Mouse (Mus musculus) heart, postnatal 0 days (tissue): ENCODE results near the gene Nt5dc2. TPM values are rescaled to one million over a fixed set of nuclear protein-coding genes. Genes with fewer than 3 reads are reported as not detected.

Source experiments
- ATAC-seq: fragments of 200-750 bp; cut with Nextera tagmentation; 2 replicates; pipeline ENCODE4 v1.8.0; 2017; ENCODE audit warnings: low read depth, moderate number of reproducible peaks, moderate library complexity; ENCODE audit not compliant: insufficient read depth
- DNase-seq: peaks from one replicate; pipeline ENCODE4 v3.0.0-alpha.2; 2016; ENCODE audit warnings: low spot score
- H3K27ac ChIP-seq: fragments of 300-500 bp; sonication (generic); 2 replicates; pipeline ENCODE4 v1.5.1; 2014; ENCODE audit warnings: low read depth, mild to moderate bottlenecking
- H3K27me3 ChIP-seq: fragments of 300-500 bp; sonication (generic); 2 replicates; pipeline ENCODE4 v1.6.1; 2014; ENCODE audit warnings: low read length, mixed read lengths; ENCODE audit not compliant: control insufficient read depth, insufficient read depth
- H3K36me3 ChIP-seq: fragments of 300-500 bp; sonication (generic); replicated peaks from 2 replicates; pipeline ENCODE4 v1.6.1; 2014; ENCODE audit warnings: low read length, mixed read lengths; ENCODE audit not compliant: control insufficient read depth, insufficient read depth
- H3K4me1 ChIP-seq: fragments of 300-500 bp; sonication (generic); 2 replicates; pipeline ENCODE4 v1.6.1; 2014; ENCODE audit warnings: antibody characterized with exemption; ENCODE audit not compliant: control insufficient read depth, insufficient read depth
- H3K4me2 ChIP-seq: fragments of 300-500 bp; sonication (generic); 2 replicates; pipeline ENCODE4 v1.6.1; 2014; ENCODE audit warnings: low read depth, mild to moderate bottlenecking, low read length, moderate library complexity
- H3K4me3 ChIP-seq: fragments of 300-500 bp; sonication (generic); 2 replicates; pipeline ENCODE4 v1.5.1; 2014; ENCODE audit warnings: low read depth, low read length
- H3K9ac ChIP-seq: fragments of 300-500 bp; sonication (generic); replicated peaks from 2 replicates; pipeline ENCODE4 v1.6.1; 2014; ENCODE audit warnings: low read depth, low read length, mixed read lengths
- H3K9me3 ChIP-seq: fragments of 300-500 bp; sonication (generic); replicated peaks from 2 replicates; pipeline ENCODE4 v1.6.1; 2016; ENCODE audit warnings: low read length; ENCODE audit not compliant: control insufficient read depth
- CTCF ChIP-seq: IDR thresholded peaks from 2 replicates; pipeline ENCODE4 v1.5.1; 2016; ENCODE audit warnings: antibody characterized with exemption, control low read depth, low read depth
- EP300 ChIP-seq: IDR thresholded peaks from 2 replicates; pipeline ENCODE4 v1.6.1; 2016; ENCODE audit warnings: antibody characterized with exemption, low read depth
- WGBS: fragments of 180-500 bp; shearing (Covaris S2); extraction: QIAGEN DNeasy Blood & Tissue Kit; methylation state at CpG from one replicate; pipeline ENCODE4 v1.1.7; 2014; 5-methylcytosine and 5-hydroxymethylcytosine counted together
- polyA plus RNA-seq: library from polyadenylated mRNA; unstranded; fragments of >200 nt; fragmentation: Nextera tagmentation; extraction: Ambion mirVana; gene quantifications from 2 replicates; pipeline ENCODE4 v1.2.1, GENCODE M21; 2015
- total RNA-seq: library from RNA; depleted of rRNA; stranded (reverse); fragments of >200 nt; gene quantifications from 2 replicates; pipeline ENCODE4 v1.2.3, GENCODE M21; 2014; ENCODE audit warnings: low replicate concordance

Nt5dc2 gene
- total and polyA plus RNA-seq, 2 experiments from 2014 or later, result 146 to 212 TPM

DNA sequence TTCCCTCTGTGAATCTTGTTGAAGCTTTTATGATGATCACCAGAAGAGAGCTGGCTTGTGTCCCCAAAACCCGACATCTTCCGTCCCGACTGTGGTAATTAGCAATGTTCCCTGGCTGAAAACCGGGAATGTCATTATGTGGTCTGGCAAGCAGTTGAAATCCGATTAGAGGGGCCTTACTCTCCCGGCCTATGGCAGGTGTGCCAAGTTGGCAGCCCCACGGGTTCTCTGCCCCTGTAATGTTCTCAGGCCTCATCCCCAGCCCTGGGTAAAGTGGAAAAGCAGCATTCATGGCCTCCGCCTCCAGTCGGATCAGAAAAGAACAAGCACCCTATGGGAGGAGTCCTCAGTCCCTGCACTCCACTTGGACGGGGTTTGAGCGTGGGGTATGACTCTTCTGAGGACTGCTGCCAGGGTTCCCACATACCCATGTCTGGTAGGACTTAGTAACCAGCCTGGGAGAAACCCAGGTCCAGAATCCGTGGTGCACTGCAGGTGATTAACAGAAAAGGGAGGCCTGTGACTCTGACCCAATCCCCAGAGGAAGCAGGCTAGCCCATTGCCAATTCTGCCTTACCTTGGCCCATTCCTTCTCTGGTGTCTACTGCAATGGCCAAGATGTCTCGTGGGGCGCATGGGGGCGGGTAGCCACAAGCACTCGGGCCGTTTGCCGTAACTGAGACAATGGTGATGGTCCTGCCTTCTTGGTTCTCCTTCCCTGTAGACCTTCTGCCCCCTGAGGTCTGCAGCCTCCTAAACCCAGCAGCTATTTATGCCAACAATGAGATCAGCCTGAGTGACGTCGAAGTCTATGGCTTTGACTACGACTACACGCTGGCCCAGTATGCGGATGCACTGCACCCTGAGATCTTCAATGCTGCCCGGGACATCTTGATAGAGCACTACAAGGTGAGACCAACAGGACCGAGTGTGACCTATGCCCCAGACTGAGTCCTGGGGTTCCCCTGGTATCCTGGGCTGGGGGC lies 3.5 kb downstream of the Nt5dc2 start:
- peaks cover 42% of the 10 kb centered on the region for H3K36me3 ChIP-seq
- peak overlapping the region; percentile 50; the same call in 1 of the 2 replicates for H3K27ac ChIP-seq
- peaks cover 33% of the 10 kb centered on the region for H3K4me1 ChIP-seq
- no peaks in the 10 kb centered on the region for H3K27me3 ChIP-seq
- 65% methylated on average over 25 of the region's 25 CpGs for WGBS
- no peaks in the 10 kb centered on the region for H3K9me3 ChIP-seq
- H3K9ac ChIP-seq, result 0 out of 2 replicates have a peak overlapping the region, but pooled peaks have one; percentile 26
- H3K4me3 ChIP-seq, result no peak overlapping the region
- DNase-seq, result no peak
- H3K4me2 ChIP-seq, result 0 out of 2 replicates have a peak overlapping the region, but pooled peaks have one; percentile 2
- TF ChIP-seq EP300 (no peak), CTCF (no peak)
- ATAC-seq, result no peak

DNA sequence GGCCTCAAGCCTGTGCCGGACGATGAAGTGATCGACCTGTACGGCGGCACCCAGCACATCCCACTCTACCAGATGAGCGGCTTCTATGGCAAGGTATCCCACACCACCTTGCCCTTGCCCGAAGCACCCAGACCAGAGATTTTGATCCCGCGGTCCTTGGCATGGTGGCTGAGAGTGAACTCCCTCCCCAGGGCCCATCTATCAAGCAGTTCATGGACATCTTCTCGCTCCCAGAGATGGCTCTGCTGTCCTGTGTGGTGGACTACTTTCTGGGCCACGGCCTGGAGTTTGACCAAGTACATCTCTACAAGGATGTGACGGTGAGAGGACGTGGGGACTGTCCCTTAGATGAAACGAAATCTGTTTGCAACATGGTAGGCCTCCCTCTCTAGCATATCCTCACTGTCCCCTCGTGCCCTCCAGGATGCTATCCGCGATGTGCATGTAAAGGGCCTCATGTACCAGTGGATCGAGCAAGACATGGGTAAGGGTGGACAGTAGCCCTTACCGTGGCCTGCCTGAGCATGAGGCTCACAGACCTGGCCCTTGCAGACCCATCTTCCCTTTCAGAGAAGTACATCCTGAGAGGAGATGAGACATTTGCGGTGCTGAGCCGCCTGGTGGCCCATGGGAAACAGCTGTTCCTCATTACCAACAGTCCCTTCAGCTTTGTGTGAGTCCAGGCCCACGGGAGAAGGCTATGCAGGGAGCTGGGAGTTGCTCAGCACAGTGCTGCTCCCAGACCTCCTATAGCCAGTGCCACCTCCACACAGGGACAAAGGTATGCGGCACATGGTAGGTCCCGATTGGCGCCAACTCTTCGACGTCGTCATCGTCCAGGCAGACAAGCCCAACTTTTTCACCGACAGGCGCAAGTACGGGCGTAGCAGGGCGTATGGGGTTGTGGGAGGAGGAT lies 4.9 kb downstream of the Nt5dc2 start:
- DNase-seq (no peak), ATAC-seq (no peak)
- H3K27me3 ChIP-seq, result no peaks in the 10 kb centered on the region
- no peak overlapping the region for H3K4me3 ChIP-seq
- H3K9me3 ChIP-seq, result no peaks in the 10 kb centered on the region
- peaks cover 56% of the 10 kb centered on the region for H3K36me3 ChIP-seq
- H3K4me2 ChIP-seq, result no peak overlapping the region
- 93% methylated on average over 34 of the region's 34 CpGs for WGBS
- no peak for TF ChIP-seq CTCF
- TF ChIP-seq EP300, result no peak
- H3K27ac ChIP-seq, result no peak overlapping the region
- peaks cover 23% of the 10 kb centered on the region for H3K4me1 ChIP-seq
- no peak overlapping the region for H3K9ac ChIP-seq

DNA sequence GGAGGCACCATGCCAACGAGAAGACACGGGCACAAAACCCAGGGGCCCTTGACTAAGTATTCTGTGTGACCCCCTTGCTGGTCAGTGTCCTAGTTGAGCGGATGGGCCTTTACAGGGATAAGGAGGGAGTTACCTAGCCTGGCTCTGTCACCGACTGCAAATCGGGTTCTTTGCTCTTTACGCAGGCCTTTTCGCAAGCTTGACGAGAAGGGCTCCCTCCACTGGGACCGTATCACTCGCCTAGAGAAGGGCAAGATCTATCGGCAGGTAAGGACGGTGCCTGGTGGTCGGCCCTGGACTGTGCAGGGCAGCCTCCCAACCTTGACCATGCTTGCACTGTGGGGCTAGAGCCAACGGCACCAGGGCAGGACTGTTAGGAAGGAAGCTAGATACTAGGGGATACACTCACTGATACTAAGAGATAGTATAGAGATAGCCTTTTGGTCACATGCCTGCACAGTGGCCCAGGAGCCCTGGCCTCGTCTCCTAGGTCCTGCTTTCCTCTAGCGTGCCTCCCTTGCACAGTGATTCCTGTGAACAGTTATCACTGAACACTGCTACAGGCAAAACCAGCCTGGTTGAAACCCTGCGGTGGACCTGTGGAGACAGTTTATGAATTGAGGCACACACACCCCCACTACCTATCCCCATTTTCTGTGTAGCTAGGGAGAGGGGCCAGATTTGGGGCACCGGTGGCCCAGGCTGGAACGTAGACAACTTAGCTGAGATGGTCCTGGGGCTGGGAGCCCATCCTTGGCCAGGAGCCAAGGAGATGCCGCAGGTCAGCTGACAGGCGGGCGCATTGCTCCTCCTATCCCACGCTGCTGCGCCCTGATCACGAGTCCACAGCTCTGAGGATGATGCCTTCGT lies 5.8 kb downstream of the Nt5dc2 start:
- TF ChIP-seq EP300, result no peak
- no peak for TF ChIP-seq CTCF
- ATAC-seq (no peak), DNase-seq (no peak)
- Histone ChIP-seq H3K9ac (no peak overlapping the region), H3K27ac (no peak overlapping the region), H3K9me3 (no peaks in the 10 kb centered on the region), H3K27me3 (no peaks in the 10 kb centered on the region), H3K4me3 (no peak overlapping the region), H3K36me3 (peaks cover 64% of the 10 kb centered on the region), H3K4me2 (no peak overlapping the region), H3K4me1 (peaks cover 20% of the 10 kb centered on the region)
- WGBS, result 85% methylated on average over 26 of the region's 26 CpGs

DNA sequence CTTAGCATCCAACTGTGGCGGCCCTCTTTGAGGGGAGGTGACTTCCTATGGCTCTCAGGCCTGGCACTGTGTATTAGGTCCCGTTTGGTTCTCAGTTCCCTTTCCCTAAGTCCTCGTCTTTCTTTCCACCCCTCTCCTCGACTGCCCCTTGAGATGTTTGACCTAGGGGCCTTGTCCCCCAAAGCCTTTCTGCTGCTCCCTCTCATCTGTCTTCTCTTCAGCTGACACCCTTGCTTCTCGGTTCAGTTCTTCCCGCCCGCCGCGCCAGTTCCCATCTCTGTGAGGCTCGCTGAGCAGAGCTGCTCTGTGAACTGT lies 6.4 kb downstream of the Nt5dc2 start:
- Histone ChIP-seq H3K4me1 (peaks cover 14% of the 10 kb centered on the region), H3K27me3 (no peaks in the 10 kb centered on the region), H3K36me3 (peaks cover 64% of the 10 kb centered on the region), H3K4me2 (no peak overlapping the region), H3K9ac (no peak overlapping the region), H3K9me3 (no peaks in the 10 kb centered on the region), H3K27ac (peak overlapping the region; percentile 60), H3K4me3 (no peak overlapping the region)
- TF ChIP-seq EP300, result no peak
- TF ChIP-seq CTCF, result no peak
- DNase-seq (no peak), ATAC-seq (no peak)
- WGBS, result 72% methylated on average over 10 of the region's 10 CpGs

DNA sequence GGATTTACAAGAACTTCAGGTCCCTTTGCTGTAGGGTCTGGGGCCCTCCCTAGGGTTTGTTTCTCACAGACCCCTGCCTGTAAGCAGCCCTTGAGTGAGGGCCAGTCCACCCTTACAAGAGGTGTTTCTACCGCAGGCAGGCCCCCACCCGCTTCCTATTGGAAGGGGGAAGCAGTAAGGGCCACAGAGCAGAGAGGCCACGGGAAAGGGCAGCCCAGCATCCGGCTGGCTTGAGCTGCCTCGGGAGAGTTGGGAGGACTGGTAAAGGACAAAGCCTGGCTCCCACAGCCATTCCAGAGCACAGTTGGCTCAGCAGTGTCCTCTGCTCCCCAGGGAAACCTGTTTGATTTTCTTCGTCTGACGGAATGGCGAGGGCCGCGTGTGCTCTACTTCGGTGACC lies 6.9 kb downstream of the Nt5dc2 start:
- 69% methylated on average over 11 of the region's 11 CpGs for WGBS
- DNase-seq (no peak), ATAC-seq (no peak)
- no peak for TF ChIP-seq EP300
- TF ChIP-seq CTCF, result no peak
- H3K9ac ChIP-seq, result no peak overlapping the region
- H3K27me3 ChIP-seq, result no peaks in the 10 kb centered on the region
- H3K9me3 ChIP-seq, result no peaks in the 10 kb centered on the region
- no peak overlapping the region for H3K4me3 ChIP-seq
- no peak overlapping the region for H3K4me2 ChIP-seq
- peaks cover 68% of the 10 kb centered on the region for H3K36me3 ChIP-seq
- H3K27ac ChIP-seq, result peak overlapping the region; percentile 60
- H3K4me1 ChIP-seq, result peaks cover 8% of the 10 kb centered on the region
